Mouse (Mus musculus): ENCODE results near the gene Manf.

Manf gene

DNA sequence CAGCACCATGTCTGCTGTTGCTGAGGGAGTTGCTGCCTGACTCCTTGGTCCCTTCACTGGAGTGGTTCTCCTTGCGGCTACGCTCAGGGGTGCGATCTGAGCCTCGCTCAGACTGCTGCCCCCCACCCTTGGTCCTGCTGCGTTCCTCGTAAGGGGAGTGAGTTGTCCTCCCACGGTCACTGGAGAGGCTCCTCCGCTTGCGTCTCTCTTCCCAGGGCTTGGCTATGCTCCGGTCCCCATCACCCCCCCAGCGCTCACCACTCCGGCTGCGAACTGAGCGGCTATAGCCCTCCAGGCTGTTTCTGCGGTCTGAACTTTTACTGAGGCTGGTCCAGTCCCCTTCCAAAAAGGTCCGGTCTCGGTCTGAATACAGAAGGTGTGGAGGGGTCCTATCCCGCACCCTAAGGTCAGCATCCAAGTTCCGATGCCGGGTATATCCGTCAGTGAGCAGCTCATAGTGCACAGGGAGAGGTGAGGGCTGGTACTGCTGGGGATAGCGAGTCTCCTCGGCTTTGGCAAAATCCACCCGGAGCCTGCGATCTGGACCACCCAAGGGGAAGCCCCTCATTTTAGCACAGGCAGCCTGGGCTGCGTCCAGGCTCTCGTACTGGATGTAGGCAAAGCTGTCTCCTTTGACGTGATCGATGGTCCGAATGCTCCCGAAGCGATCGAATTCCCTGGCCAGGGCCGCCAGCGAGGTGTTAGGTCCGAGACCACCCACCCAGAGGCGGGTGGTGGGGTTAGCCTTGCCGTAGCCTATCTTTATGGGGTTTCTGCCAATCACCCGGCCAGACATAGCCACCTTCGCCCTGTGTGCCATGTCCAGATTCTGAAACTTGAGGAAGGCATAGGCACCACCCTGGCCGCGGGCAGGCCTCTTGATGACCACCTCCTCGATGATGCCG, 6.5 kb downstream of the Manf start:
- DNase-seq (ENCODE audit: low spot score in 2 of 2), result peak in 1 of 2 experiments; percentile 42

DNA sequence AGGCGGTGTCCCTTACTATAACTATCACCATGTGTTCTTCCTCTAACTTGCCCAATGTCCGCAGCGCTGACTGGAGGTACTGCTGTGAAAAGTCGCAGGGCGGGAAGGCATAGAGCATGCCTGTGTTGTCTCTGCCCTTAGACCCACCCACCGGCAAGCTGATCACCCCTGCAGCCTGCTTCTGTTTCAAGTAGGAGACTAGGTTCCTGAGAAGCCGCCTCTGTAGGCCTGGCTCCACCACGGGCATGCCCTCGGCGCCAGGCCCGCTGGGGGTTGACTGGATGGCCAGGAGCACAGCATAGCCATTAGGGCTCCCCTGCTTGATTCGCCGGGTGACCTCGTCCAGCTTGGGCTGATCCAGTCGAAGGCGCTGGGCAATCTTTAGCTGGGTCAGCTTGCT, 7.5 kb downstream of the Manf start:
- DNase-seq (ENCODE audit: low spot score in 2 of 2), result no peak

DNA sequence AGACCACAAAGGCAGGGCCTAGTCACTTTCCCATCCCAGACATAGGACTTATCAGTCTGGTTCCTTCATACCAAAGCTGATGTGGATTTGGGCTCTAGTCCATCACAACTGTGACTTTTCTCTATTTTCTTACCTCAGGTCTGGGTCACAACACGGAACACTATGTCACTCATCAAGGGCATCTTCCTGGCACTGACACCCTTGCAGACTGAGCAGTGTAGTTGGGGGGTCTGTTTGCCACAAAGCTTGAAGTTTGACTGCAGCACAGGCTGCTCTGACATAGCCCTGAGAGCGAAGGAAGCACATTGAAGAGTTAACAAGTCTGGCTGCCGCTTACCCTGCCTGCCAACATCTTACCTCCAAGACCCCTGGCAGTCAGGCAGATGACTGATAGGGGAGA, 8.7 kb downstream of the Manf start:
- DNase-seq (ENCODE audit: low spot score in 2 of 2), result no peak

DNA sequence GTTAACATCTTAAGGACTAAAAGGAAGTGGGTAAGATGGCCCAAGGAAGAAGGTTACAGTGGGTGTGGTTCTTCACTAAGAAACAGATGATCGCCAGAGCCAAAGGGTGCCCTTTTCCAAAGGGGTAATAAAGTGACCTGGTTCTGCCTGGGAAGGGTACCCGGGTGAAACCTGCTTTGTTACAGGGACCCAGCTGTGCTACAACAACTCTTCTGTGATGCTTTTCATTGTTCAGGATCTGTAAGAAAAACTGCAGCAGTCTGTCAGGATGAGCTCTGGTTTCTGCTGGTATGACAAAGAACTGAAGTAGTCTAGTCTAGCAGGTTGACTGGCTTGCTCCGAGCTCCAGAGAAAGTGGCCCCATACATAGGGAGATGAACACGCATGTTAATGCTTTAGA, 9.6 kb downstream of the Manf start:
- DNase-seq (ENCODE audit: low spot score in 2 of 2), result no peak

DNA sequence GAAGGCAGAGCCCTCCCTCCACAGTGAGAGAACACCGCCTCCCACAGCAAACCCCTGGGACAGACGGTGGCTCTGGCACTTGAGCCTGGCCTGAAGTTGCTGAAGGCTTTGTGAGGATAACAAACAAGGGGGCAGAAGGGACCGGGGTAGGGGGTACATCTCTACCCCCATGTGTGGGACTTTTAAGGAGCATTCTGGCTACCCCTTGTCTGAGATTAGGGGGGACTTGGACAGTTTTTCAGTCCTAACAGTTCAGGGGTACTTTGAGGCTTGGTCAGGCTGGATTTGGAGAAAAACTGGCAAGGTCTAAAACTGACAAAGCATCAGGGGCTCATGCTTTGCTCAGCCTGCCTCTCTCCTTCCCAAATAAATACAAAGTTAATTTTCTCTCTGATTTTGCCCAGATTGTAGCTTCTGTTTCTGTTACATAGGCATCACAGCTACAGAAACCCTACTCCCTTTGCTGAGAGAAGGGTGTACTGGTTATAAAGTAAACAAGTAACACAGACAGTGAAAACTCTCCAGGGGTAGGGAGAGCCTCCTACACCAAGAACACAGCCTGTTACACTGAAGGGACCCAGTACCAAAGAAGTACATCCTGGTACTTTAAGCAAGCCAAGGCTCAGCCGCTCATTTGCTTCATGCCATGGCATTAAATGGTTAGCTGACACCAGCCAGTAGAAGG, 10.6 kb downstream of the Manf start:
- DNase-seq (ENCODE audit: low spot score in 2 of 2), result no peak

DNA sequence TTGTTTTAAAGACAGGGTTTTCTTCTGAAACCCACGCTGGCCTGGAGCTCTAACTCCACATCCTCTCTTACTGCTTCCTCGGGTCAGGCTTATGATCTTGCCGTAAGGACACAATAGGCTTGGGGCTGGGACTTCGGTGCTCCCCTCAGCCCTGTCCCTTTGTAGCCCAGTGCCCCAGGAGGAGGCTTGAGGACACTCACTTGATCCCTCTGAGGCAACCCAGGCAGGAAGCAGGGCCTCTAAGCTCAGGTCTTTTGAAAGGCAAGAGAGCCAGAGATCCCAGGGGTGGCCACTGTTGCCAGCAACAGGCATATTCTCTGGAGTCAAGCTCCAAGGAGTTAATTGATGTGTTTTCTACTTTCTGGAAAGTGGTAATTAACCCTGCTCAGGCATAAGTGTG, 12.3 kb downstream of the Manf start:
- DNase-seq (ENCODE audit: low spot score in 2 of 2), result no peak

DNA sequence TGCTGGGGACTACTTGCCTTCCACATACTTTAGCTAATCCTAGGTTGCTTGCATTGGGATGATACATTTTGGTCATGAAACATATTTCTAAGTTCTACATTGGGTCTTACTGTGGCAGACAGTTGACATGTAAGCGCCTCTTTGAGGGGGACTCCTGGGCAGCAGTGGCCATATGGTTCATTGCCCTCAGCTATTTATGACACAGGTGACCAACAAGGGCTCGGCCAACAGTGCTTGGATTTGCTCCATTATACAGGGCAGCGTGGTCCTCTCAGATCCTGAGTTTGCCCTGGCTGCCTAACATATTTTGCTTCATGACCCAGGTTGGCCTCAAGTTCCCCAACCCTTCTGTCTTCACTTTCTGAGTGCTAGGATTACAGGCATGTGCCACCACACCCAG, 15.1 kb downstream of the Manf start:
- DNase-seq (ENCODE audit: low spot score in 2 of 2), result no peak

DNA sequence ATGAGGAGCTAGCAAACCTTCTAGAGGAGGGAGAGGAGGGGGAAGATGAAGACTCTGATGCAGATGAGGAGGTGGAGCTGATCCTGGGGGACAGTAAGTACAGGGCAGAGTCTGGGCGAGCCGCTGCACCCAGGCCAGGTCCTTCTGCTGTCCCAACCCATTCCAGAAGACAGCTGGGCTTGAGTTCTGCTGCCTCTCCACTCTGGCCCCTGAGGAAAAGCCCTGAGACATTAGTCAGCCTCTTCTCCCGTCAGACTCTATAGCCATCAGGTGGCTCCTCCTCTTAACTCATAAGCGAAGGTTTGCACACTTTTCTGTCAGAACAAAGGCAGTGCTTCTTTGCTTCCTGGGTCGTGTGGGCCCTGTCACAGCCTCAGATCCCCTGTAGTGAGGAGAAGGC, 17.6 kb downstream of the Manf start:
- no peak for DNase-seq (ENCODE audit: low spot score in 2 of 2)

DNA sequence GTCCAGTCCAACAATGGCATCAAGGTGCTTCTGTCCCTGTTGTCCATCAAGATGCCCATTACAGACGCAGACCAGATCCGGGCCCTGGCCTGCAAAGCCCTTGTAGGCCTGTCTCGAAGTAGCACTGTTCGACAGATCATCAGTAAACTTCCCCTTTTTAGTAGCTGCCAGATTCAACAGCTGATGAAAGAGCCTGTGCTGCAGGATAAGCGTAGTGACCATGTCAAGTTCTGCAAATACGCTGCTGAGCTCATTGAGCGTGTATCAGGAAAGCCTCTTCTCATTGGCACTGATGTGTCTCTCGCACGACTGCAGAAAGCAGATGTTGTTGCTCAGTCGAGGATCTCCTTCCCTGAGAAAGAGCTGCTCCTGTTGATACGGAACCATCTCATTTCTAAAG, 33.7 kb downstream of the Manf start:
- no peak for DNase-seq (ENCODE audit: low spot score in 2 of 2)

DNA sequence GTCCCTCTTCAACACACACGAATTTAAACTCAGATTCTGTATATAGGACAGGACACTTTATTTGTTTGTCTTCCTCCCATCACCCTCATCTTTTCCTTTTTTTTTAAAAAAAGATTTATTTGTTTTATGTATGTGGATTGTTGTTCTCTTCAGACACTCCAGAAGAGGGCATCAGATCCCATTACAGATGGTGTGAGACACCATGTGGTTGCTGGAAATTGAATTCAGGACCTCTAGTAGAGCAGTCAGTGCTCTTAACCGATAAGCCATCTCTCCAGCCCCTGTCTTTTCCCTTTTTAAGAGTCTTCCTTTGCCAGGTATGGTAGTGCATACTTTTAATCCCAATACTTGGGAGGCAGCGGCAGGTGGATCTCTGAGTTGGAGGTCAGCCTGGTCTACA, 35.1 kb downstream of the Manf start:
- DNase-seq (ENCODE audit: low spot score in 2 of 2), result no peak

DNA sequence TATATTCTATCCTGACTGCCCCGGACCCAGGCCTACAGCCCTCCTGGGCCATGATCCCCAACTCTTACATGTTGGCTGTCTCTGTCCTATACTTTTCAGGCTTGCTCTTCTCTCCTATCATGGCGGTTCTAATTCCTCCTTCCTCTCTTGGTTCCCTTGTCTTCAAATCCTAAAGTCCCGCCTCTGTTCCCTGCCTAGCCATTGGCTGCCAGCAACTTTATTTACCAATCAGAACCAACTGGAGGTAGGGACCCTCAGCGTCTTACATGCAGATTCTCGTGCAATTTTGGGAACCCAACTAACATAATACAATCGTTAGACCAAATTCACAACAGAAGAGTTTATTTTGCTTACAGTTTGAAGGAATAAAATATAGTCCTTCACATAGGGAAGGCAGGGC, 49.0 kb downstream of the Manf start:
- no peak for DNase-seq (ENCODE audit: low spot score in 2 of 2)

DNA sequence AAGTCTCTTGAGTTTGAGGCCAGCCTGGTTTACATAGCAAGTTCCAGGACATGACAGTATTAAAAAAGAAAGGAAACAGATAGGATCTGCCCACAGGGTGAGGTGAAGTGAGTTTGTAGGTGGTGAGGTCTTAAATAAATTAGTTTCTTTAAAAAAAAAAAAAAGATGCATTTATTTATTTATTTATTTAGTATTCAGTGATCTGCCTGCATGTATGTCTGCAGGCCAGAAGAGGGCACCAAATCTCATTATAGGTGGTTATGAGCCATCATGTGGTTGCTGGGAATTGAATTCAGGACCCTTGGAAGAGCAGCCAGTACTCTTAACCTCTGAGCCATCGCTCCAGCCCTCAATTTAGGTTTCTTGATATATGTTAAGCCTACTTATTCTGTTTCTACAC, 51.2 kb downstream of the Manf start:
- DNase-seq (ENCODE audit: low spot score in 2 of 2), result no peak

DNA sequence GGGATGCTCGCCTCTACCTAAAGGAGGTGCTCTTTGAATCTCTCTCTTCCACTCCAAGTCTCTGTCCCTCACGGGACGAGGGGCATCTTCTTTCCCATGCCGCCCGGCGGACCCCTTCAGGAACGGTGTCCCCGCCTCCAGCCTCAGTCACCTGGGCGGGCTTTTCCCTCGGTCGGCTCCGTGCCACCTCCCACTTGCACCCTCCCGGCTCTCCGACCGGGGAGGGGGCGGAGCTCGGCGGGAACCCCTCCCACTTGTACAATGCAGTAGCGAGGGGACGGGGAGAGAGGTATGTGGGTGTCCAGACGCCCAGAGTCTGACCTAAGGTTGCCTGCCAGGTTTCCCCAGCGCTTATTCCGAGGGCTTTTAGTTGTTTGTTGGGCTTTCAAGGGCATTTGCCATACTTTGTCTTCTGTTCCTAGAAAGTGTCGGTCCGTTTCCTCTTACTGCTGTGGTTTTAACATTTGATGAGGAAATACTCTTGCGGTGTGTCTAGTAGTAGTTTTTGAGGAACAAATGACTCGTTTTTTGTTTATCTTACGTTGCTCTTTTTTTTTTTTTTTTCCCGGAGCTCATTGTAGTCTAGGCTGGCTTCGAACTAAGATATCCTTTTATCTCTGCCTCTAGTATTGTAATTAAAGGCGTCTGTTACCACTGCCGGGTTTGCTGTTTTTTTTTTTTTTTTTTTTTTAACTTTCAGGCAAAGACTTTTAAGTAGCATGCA, 69.2 kb downstream of the Manf start:
- peak; percentile 70 to 77 for DNase-seq (ENCODE audit: low spot score in 2 of 2)

DNA sequence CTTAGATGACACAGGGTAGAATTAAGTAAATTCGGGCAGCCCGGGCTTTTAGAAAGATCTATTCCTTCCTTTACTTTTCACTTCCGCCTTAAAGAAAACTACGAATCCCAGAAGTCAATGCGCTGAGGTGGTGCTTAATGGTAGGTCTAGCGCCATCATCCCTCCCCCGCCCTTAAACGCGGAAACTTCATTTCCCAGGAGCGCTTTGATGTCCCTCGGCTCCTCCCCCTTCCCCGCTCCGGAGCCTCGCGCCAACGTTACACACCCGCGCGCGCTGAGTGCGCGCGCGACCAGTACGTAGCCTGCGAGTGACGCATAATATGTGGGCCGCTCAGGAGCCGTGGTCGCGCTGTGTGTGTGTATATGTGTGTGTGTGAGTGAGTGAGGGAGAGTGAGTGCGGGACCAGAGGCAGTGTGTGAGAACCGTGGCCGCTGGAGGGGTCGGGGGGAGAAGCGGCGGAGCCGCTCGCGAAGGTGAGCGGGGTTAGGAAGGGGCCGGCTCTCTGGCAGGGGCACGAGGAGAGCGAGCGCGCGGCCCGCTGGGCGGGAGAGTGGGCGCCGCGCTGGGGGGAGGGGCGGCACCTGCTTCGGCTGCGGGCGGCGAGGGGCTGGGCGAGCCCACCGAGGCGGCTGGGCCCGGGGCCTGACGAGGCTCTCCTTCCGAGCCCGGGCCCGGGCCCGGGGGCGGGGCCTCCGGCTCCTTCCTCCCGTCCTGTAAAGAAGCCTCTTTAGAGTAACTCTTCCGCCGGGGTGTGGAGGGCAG, 70.0 kb downstream of the Manf start, which contains the start of gene Dcaf1:
Dcaf1 (plus strand) TSS at position 257 of the 763 bp plus-strand sequence.
- peak; percentile 86 to 93 for DNase-seq (ENCODE audit: low spot score in 2 of 2)

DNA sequence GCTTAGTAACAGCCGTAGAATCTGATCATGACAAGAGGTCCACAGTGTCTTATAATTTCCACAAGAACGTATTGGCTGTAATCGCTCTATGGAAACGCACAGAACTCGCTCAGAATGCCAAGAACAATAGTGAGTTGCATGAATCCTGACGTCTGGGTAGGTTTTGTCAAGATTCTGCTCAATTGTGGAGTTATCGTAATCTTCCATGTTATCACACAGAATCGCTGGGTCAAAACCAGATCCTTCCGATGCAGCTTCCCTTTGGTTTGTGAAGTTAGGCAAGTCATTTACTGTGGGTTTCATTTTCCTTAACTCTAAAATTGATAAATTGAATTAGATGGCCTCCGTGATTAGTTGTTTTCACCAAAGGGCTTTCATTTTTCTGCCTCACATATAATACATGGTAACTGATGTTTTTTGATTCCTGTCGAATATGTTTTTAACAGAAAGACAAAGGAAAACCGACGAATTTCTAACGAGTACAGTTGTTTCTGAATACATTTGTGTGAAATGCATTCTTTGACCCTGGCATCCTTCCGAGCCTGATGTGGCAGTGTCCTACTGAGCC, 70.6 kb downstream of the Manf start:
- no peak for DNase-seq (ENCODE audit: low spot score in 2 of 2)

DNA sequence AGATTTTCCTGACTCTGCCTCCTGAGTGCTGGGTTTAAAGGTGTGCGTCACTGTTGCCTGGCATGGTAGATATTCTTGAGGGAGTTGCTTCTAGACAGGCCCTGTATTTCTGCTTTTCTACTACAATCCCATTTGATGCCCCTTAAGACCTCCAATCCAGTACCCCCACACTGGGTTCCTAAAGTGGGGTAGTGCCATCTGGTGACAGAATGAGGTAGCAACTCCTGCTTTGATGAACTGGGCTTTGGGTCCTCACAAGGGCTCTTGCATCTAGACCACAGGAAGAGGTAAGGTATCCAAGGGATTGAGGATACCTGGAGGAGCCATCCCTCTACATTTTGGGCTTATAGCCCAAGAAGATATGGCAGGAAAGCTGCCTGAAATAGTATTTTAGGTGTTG, 72.6 kb downstream of the Manf start:
- peak; percentile 3 to 10 for DNase-seq (ENCODE audit: low spot score in 2 of 2)

DNA sequence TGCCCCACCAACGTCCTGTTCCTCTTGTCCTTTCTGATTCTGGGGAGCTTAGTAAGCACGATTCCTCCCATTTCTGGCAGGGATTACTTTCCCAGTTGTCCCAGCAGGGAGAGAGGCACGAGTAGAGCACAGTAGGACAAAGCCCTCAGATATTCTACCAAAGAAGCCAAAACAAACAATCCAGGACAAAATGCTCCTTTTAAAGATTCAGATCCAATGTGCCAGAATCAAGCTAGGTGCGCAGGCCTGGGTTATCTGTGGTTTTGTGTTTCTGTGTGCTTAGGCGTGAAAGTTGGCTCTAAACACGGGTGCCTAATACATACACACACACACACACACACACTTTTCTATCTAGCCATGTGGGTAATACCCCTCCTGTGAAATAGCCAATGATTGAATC, 73.6 kb downstream of the Manf start:
- DNase-seq (ENCODE audit: low spot score in 2 of 2), result no peak

DNA sequence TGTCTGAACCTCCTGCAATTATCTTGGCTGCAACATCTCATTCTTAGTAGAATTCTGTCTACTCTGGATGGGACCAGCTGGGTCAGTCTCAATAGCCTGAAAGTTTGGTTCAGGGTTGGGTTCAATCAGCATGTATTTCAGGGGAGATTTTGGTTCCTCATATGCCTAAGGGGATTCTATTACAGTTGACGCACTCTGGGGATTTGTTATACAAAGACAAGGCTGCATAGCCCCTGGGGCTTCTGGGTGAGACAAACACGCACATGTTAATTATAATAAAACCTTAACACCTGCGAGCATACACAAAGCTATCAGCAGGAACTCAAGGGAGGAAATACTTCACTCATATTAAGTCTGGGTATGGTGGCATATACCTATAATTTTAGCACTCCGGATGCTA, 85.3 kb downstream of the Manf start:
- no peak for DNase-seq (ENCODE audit: low spot score in 2 of 2)

DNA sequence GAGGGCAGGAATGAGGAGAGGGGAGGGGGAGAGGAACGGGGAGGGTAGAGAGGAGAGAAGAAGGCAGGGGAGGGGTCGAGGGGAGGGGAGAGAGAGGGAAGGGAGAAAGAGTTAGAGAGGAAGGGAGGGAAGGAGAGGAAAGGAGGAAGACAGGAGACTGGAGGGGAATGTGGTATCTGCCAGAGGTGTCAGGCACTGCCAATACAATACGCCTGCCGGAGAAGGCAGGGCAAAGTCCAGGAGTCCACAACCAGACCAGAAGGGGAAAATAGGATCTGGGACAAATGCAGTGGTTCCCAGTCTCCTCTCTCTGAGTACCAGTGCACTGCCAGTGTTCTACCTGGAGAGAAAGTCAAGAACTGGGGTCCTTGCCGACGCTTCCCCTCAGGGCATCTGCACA, 100.9 kb downstream of the Manf start:
- DNase-seq (ENCODE audit: low spot score in 2 of 2), result no peak

DNA sequence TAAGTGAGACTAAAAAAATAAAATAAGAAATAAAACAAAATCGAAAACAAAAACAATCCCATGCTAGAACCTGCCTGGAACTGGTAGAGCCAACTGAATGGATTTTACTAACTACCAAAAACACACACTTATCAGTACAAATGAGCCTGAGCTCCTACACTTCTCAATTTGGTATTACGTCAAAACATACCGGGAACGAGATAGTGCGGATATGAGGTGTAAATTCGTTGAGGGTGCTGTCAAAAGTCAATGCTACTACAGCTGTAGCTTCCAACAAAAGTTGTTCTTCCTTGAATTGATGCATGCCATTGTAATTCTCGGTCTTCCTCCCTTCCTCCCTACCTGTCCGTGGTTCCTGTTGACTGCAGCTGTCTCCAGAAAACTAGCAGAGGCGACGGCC, 102.4 kb downstream of the Manf start:
- DNase-seq (ENCODE audit: low spot score in 2 of 2), result no peak

DNA sequence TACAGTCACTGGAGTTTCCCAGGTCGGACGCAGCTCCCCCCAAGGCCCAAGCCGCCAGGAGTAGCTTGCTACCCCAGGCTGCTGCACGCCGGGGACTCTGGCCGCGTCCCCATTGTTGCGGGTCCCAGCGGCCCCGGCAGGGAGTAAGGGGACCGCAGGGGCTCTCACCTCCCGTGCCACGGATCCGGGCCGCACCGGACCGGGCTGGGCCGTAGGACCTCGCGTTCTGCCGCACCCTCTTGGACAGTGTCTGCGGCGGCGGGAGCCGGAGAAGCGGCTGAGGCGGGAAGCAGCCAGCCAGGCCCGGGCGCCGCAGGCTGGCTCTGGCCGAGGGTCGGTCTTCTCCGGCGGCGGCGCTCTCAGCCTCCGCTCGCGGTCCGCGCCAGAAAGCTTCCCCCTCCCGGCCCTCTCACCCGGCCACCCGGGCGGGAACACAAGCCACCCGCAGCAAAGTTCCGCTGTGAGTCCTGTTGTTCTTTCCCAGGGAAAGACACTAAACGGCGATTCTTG, 102.9 kb downstream of the Manf start, which contains the start of gene Rad54l2:
Rad54l2 (minus strand) TSS at position 383 of the 510 bp plus-strand sequence.
- peak; percentile 84 to 87 for DNase-seq (ENCODE audit: low spot score in 2 of 2)

Measured in frontal cortex, postnatal 36 days (tissue).